22 mouse cellular contexts compared by ENCODE assay signal in the genomic region with DNA sequence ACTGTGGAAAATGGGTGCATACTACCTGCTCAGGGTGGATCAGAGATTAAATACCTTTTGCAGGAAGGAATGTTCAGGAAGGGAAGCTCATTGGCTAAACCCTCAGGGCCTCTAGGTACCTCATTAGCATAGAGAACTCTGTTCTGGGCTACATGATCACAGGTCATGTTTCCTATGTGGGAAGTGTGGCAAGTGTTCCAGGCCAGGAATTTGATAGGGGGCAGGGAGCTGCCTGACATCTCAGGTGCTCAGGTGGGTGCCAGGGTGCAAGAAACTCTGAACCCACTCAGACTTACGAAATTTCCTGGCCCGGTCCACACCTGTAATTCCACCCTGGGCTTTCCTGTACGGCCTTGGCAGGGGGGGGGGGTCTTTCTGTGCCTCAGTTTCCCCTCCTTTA. TPM values are rescaled to one million over a fixed set of nuclear protein-coding genes. Genes with fewer than 3 reads are reported as not detected.
"Had no signal": no experiment of that assay in that cellular context is flagged by ENCODE, and none has a peak within 500 bp of the region (broad histone marks: within the 10 kb centered on the region; RNA-seq: fewer than 3 reads in every experiment).

No protein-coding gene starts in this region.

- H3K27me3 ChIP-seq: limb, embryonic 13.5 days; liver, embryonic 13.5 days; lung, embryonic 15.5 days; midbrain, embryonic 15.5 days; neural tube, embryonic 12.5 days; neural tube, embryonic 15.5 days had no signal

- H3K4me2 ChIP-seq: limb, embryonic 13.5 days; liver, embryonic 13.5 days; lung, embryonic 15.5 days; midbrain, embryonic 12.5 days; midbrain, embryonic 15.5 days; neural tube, embryonic 12.5 days; neural tube, embryonic 15.5 days had no signal

- H3K9me3 ChIP-seq: limb, embryonic 10.5 days; limb, embryonic 13.5 days; liver, embryonic 13.5 days; lung, embryonic 15.5 days; midbrain, embryonic 12.5 days; midbrain, embryonic 15.5 days; neural tube, embryonic 12.5 days; neural tube, embryonic 15.5 days had no signal

- ATAC-seq: midbrain, embryonic 15.5 days had no signal

- H3K27ac ChIP-seq: layer of hippocampus, adult 2 months; limb, embryonic 10.5 days; limb, embryonic 13.5 days; liver, embryonic 13.5 days; lung, embryonic 15.5 days; midbrain, embryonic 12.5 days; midbrain, embryonic 15.5 days; neural tube, embryonic 12.5 days; neural tube, embryonic 15.5 days; stomach, postnatal 0 days had no signal

- H3K36me3 ChIP-seq: limb, embryonic 10.5 days; limb, embryonic 13.5 days; liver, embryonic 13.5 days; lung, embryonic 15.5 days; midbrain, embryonic 12.5 days; midbrain, embryonic 15.5 days; neural tube, embryonic 12.5 days; neural tube, embryonic 15.5 days had no signal

- H3K4me3 ChIP-seq: layer of hippocampus, adult 2 months; limb, embryonic 10.5 days; limb, embryonic 13.5 days; liver, embryonic 13.5 days; lung, embryonic 15.5 days; midbrain, embryonic 12.5 days; midbrain, embryonic 15.5 days; neural tube, embryonic 12.5 days; neural tube, embryonic 15.5 days had no signal

- H3K9ac ChIP-seq: limb, embryonic 13.5 days; liver, embryonic 13.5 days; lung, embryonic 15.5 days; midbrain, embryonic 12.5 days; midbrain, embryonic 15.5 days; neural tube, embryonic 12.5 days; neural tube, embryonic 15.5 days had no signal

- H3K4me1 ChIP-seq: liver, embryonic 13.5 days; midbrain, embryonic 12.5 days; midbrain, embryonic 15.5 days; neural tube, embryonic 12.5 days; neural tube, embryonic 15.5 days had no signal

- DNase-seq: layer of hippocampus, adult 9-11 months; liver, embryonic 13.5 days; lung, adult 18-20 months; lung, postnatal 10 days; lung, postnatal 36 days; right cerebral cortex, adult 18-20 months; right cerebral cortex, postnatal 14 days; right cerebral cortex, postnatal 4 days; thymus, adult 2 months; thymus, postnatal 14 days; thymus, postnatal 4 days had no signal

RNA-seq across cellular contexts. Expression of a gene that starts 9.0 kb away (rescaled TPM):
- polyA plus RNA-seq: liver, embryonic 13.5 days had no signal

RNA-seq across cellular contexts. Expression of a gene that starts 39.4 kb away (rescaled TPM):
- total RNA-seq: left cerebral cortex, adult 18-20 months had no signal
- polyA plus RNA-seq: midbrain, embryonic 12.5 days; midbrain, embryonic 15.5 days; stomach, embryonic 14.5 days had no signal
